Mouse (Mus musculus): ENCODE measurements around the gene Trim24.

- TF ChIP-seq POLR2A (IDR thresholded peaks at IDR 0.05; ENCODE audit: borderline replicate concordance, extremely low read depth, insufficient read depth, insufficient read length, poor library complexity, severe bottlenecking) (no peak), CTCF (IDR thresholded peaks at IDR 0.05; ENCODE audit: borderline replicate concordance, extremely low read depth, insufficient read depth, insufficient read length) (no peak)
These were observed 29.6 kb downstream of the Trim24 start for GRCm38 (mm10) chr6:37900221-37900620.

Measured in brain, embryonic 14.5 days (tissue).